Mouse (Mus musculus) adrenal gland, adult 8-10 months (tissue): ENCODE data around the gene Nav2. TPM values are rescaled to one million over a fixed set of nuclear protein-coding genes. Genes with fewer than 3 reads are reported as not detected.

ENCODE experiments used
- DNase-seq: peaks from one replicate; pipeline ENCODE4 v3.0.0; 2022
- total RNA-seq, 4 experiments: library from RNA; stranded (reverse); gene quantifications; 2 replicates each; pipeline ENCODE4 v1.2.4; 2022

Nav2 gene
- total RNA-seq, 4 experiments from 2014 or later, result 5.1 to 13.7 (median 9.1) TPM

GRCm38 (mm10) chr7:48891029-48891428, 17.5 kb upstream of the Nav2 start:
- no peak for DNase-seq

- DNase-seq, result no peak
Measured at GRCm38 (mm10) chr7:48893093-48893492, 15.4 kb upstream of the Nav2 start.

GRCm38 (mm10) chr7:48894152-48894551, 14.4 kb upstream of the Nav2 start:
- DNase-seq, result no peak

- DNase-seq, result no peak
Measured at GRCm38 (mm10) chr7:48894763-48895162, 13.8 kb upstream of the Nav2 start.

GRCm38 (mm10) chr7:48895475-48895874, 13.0 kb upstream of the Nav2 start:
- DNase-seq, result no peak

GRCm38 (mm10) chr7:48896051-48896450, 12.5 kb upstream of the Nav2 start:
- no peak for DNase-seq

- DNase-seq, result no peak
Measured at GRCm38 (mm10) chr7:48897539-48898163, 10.9 kb upstream of the Nav2 start.

GRCm38 (mm10) chr7:48898416-48898815, 10.1 kb upstream of the Nav2 start:
- DNase-seq, result no peak

GRCm38 (mm10) chr7:48900408-48901167, 7.9 kb upstream of the Nav2 start:
- no peak for DNase-seq

GRCm38 (mm10) chr7:48902454-48902853, 6.1 kb upstream of the Nav2 start:
- no peak for DNase-seq

- no peak for DNase-seq
Measured at GRCm38 (mm10) chr7:48909342-48909671, 791 bp downstream of the Nav2 start.

- no peak for DNase-seq
Measured at GRCm38 (mm10) chr7:48910282-48910681, 1.8 kb downstream of the Nav2 start.

GRCm38 (mm10) chr7:48911146-48911545, 2.6 kb downstream of the Nav2 start:
- DNase-seq, result no peak

GRCm38 (mm10) chr7:48914630-48915506, 6.4 kb downstream of the Nav2 start:
- no peak for DNase-seq

GRCm38 (mm10) chr7:48917463-48917862, 8.9 kb downstream of the Nav2 start:
- DNase-seq, result no peak

- DNase-seq, result no peak
Measured at GRCm38 (mm10) chr7:48917988-48918387, 9.5 kb downstream of the Nav2 start.

- DNase-seq, result no peak
Measured at GRCm38 (mm10) chr7:48918389-48918788, 9.9 kb downstream of the Nav2 start.

- DNase-seq, result no peak
Measured at GRCm38 (mm10) chr7:48923620-48924019, 15.1 kb downstream of the Nav2 start.

- no peak for DNase-seq
Measured at GRCm38 (mm10) chr7:48925214-48925613, 16.7 kb downstream of the Nav2 start.

GRCm38 (mm10) chr7:48928364-48928763, 19.8 kb downstream of the Nav2 start:
- DNase-seq, result peak; percentile 20

- DNase-seq, result no peak
Measured at GRCm38 (mm10) chr7:48930399-48930798, 21.9 kb downstream of the Nav2 start.

GRCm38 (mm10) chr7:48932138-48932537, 23.6 kb downstream of the Nav2 start:
- no peak for DNase-seq

GRCm38 (mm10) chr7:48934816-48935215, 26.3 kb downstream of the Nav2 start:
- no peak for DNase-seq
